15 mouse cellular contexts compared by ENCODE assay signal in the genomic region with DNA sequence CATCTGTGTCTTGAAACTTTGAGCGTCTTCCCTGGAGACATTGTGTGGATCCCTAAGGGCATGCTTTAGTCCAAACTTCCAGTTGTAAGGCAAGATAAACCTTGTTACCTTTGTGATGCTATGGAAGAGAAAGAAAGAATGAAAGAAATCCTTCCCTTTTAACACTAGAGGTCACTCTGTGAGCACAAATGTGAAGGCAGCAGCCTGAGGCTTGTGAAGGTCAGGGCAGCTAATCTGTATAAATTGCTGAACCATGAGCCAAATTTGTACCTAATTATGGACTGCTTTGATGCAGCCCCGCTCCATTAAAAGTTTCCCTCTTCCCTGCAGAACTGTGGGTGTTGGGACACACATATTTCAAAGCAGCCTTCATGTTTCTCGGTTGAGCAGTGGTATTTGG.
A peak's percentile ranks its signal among the peaks of the same experiment; 100 is the strongest.
DNase-seq lines count a peak whose midpoint lies in the region; ATAC-seq and TF ChIP-seq lines count a peak whose summit lies in the region.
"Had no signal": no experiment of that assay in that cellular context is flagged by ENCODE, and none has a peak within 500 bp of the region (broad histone marks: within the 10 kb centered on the region; RNA-seq: fewer than 3 reads in every experiment).

No protein-coding gene starts in this region.

- H3K9me3 ChIP-seq in forebrain, embryonic 14.5 days (replicated peaks; ENCODE audit: control insufficient read depth, low read length): no peaks in the 10 kb centered on the region
- H3K9me3 ChIP-seq in forebrain, embryonic 13.5 days (replicated peaks): no peaks in the 10 kb centered on the region
- H3K9me3 ChIP-seq: limb, embryonic 10.5 days; neural tube, embryonic 13.5 days had no signal

- no peak for ATAC-seq in forebrain, embryonic 14.5 days
- ATAC-seq in forebrain, embryonic 13.5 days: no peak
- ATAC-seq in activated CD4-positive, CD25-positive, alpha-beta regulatory T cell, adult 4 months: no peak
- no peak for ATAC-seq in granulocyte monocyte progenitor cell, adult 5-6 weeks (replicated peaks; ENCODE audit: poor library complexity, severe bottlenecking)
- ATAC-seq: hindbrain, embryonic 16.5 days had no signal

- TF ChIP-seq CTCF in cortical plate, adult 2 months (IDR thresholded peaks at IDR 0.05; ENCODE audit: extremely low read depth, insufficient read depth, low read length): peak; percentile 48; the same call in 1 of the 2 replicates

- no peak overlapping the region for H3K4me3 ChIP-seq in forebrain, embryonic 14.5 days (ENCODE audit: low read depth, low read length)
- H3K4me3 ChIP-seq in forebrain, embryonic 13.5 days: no peak overlapping the region
- no peak overlapping the region for H3K4me3 ChIP-seq in cortical plate, adult 2 months (ENCODE audit: insufficient read depth, low read length)
- H3K4me3 ChIP-seq: limb, embryonic 10.5 days; neural tube, embryonic 13.5 days had no signal

- H3K4me2 ChIP-seq in forebrain, embryonic 14.5 days (ENCODE audit: low read length): no peak overlapping the region
- no peak overlapping the region for H3K4me2 ChIP-seq in forebrain, embryonic 13.5 days
- H3K4me2 ChIP-seq: neural tube, embryonic 13.5 days had no signal

- DNase-seq in forebrain, embryonic 14.5 days (ENCODE audit: low spot score): peak; percentile 53
- DNase-seq in kidney, adult 9 months: peak; percentile 9
- no peak for DNase-seq in kidney, adult 11 months
- peak; percentile 21 for DNase-seq in 416B (ENCODE audit: low read depth)
- DNase-seq: cerebellum, postnatal 25 days; gastrocnemius, postnatal 25 days; layer of hippocampus, adult 9-11 months; lung, adult 18-20 months had no signal

- no peaks in the 10 kb centered on the region for H3K27me3 ChIP-seq in forebrain, embryonic 14.5 days (replicated peaks; ENCODE audit: control insufficient read depth, insufficient read depth, low read length)
- peaks cover 10% of the 10 kb centered on the region for H3K27me3 ChIP-seq in forebrain, embryonic 13.5 days

- 47% methylated on average over 3 of the region's 3 CpGs for WGBS in forebrain, embryonic 14.5 days
- WGBS in forebrain, embryonic 13.5 days: 44% methylated on average over 3 of the region's 3 CpGs

- no peak overlapping the region for H3K9ac ChIP-seq in forebrain, embryonic 14.5 days (ENCODE audit: low read length)
- no peak overlapping the region for H3K9ac ChIP-seq in forebrain, embryonic 13.5 days
- H3K9ac ChIP-seq: neural tube, embryonic 13.5 days had no signal

- no peak for TF ChIP-seq POLR2A in cortical plate, adult 2 months (IDR thresholded peaks at IDR 0.05; ENCODE audit: extremely low read depth, insufficient read depth, low read length)

- H3K4me1 ChIP-seq in forebrain, embryonic 14.5 days (ENCODE audit: control insufficient read depth, insufficient read depth, low read length): no peaks in the 10 kb centered on the region
- peaks cover 6% of the 10 kb centered on the region; the same call in 1 of the 2 replicates for H3K4me1 ChIP-seq in forebrain, embryonic 13.5 days
- no peaks in the 10 kb centered on the region for H3K4me1 ChIP-seq in cortical plate, adult 2 months (ENCODE audit: control insufficient read depth, insufficient read depth, low read length)

- H3K27ac ChIP-seq in forebrain, embryonic 14.5 days (ENCODE audit: low read depth, low read length): no peak overlapping the region
- no peak overlapping the region for H3K27ac ChIP-seq in forebrain, embryonic 13.5 days
- H3K27ac ChIP-seq in cortical plate, adult 2 months (ENCODE audit: insufficient read depth, low read length): no peak overlapping the region
- H3K27ac ChIP-seq: limb, embryonic 10.5 days; neural tube, embryonic 13.5 days had no signal

- H3K36me3 ChIP-seq in forebrain, embryonic 14.5 days (ENCODE audit: control insufficient read depth, insufficient read depth, low read length): no peaks in the 10 kb centered on the region
- no peaks in the 10 kb centered on the region for H3K36me3 ChIP-seq in forebrain, embryonic 13.5 days (ENCODE audit: poor library complexity, severe bottlenecking)
- H3K36me3 ChIP-seq: limb, embryonic 10.5 days; neural tube, embryonic 13.5 days had no signal
